Mouse (Mus musculus): Measurements from ENCODE around the gene Tppp3.
A peak's percentile ranks its signal among the peaks of the same experiment; 100 is the strongest.

Gene Tppp3

DNA sequence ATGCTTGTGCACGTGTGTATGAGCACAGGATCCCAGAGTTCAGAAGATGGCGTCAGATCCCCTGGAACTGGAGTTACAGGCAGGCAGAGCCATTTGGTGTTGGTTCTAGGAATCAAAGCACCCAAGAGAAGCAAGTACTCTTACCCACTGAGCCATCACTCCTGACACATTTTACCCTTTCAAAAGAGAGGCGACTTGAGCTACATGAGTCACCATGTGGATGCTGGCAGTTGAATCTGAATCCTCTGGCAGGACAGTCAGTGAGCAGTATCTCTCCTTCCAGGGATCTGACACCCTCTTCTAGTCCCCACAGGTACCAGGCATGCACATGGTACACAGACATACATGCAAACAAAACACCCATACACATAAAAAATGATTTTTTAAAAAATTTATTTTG lies 16.8 kb upstream of the Tppp3 start:
- DNase-seq (ENCODE audit: extremely low spot score, low spot score): no peak

DNA sequence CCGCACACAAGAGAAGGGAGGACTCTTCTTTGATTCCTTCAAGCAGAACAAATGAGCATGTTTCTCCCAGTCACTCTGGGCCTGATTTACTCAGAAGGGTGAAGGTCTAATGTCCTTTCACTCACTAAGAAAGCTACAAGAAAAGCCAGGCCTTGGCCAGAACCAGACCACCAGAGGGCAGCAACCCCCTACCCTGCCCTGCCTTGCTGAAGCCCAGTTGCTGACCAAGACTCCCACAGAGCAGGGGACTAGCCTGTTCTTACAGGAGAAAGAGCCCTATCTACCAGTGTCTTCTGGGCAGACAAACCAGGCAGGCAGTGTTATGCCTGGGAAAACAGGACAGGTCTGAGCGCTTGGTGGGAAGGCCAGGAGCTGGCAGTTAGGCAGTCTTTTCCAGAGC lies 13.1 kb upstream of the Tppp3 start:
- DNase-seq (ENCODE audit: extremely low spot score, low spot score): peak; percentile 78

- DNase-seq (ENCODE audit: extremely low spot score, low spot score): peak; percentile 40
These were observed 12.7 kb upstream of the Tppp3 start for GRCm38 (mm10) chr8:105484030-105484368.

DNA sequence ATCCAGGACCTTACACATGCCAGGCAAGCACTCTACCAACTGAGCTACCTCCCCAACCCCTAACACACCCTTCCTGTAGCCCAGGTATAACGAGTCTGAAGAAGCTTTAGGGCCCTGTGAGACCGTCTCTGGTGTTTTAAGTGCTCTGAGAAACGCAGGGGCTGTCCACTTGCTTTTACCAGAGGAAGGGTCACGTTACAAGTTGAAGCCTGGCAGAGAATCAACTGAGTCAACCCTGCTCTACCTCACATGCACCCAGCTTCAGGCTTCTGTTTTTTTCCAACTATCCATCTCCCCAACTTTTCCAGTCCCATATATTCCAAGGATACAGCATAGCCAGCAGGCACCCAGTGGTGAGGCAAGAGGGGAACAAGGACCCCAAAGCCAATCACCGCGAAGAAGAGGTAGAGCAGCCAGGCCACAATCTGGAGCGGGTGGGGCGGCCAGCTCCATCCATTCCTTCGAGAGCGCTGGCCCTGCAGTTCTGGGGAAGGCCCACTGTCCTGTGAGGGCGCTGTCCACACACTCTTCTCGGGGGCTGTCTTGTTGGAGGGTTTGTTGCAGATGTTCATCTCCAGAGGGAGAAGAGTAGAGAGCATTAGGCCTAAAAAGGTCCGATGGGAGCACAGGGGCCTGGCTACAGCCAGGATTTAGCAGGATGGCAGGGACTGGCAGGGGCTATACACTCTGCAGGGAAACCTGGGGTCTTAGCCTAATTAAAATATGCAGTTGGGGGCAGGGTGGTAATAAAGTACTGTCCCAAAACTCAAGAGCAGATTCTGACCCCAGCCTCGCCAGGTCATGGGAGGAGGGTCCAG lies 12.1 kb upstream of the Tppp3 start:
- peak; percentile 61 for DNase-seq (ENCODE audit: extremely low spot score, low spot score)

- no peak for DNase-seq (ENCODE audit: extremely low spot score, low spot score)
These were observed 10.8 kb upstream of the Tppp3 start for GRCm38 (mm10) chr8:105482123-105482522.

GRCm38 (mm10) chr8:105481453-105481852 lies 10.1 kb upstream of the Tppp3 start:
- DNase-seq (ENCODE audit: extremely low spot score, low spot score): peak; percentile 40

DNA sequence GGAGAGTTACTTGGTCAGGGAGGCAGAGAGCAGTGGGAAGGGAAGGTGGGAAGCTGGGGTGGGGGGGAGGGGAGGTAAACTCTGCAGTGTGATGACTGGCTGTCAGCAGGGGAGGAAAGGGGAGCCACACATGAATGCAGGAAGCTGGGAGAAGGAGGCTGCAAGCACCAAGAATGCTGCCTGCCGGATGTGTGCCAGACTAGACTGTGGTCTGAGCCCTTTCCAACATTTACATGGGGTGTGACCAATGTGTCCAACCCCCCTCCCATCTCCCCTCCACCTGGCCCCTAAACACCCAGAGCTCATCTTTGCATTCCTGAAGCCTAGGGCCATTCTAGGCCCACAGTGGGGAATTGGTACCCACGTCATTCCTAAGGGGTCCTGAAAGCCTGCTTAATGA lies 9.7 kb upstream of the Tppp3 start:
- no peak for DNase-seq (ENCODE audit: extremely low spot score, low spot score)

- no peak for DNase-seq (ENCODE audit: extremely low spot score, low spot score)
These were observed 6.5 kb upstream of the Tppp3 start for GRCm38 (mm10) chr8:105477792-105478191.

GRCm38 (mm10) chr8:105476628-105477413 lies 5.5 kb upstream of the Tppp3 start:
- peak; percentile 66 for DNase-seq (ENCODE audit: extremely low spot score, low spot score)

- DNase-seq (ENCODE audit: extremely low spot score, low spot score): no peak
These were observed 4.8 kb upstream of the Tppp3 start for GRCm38 (mm10) chr8:105476161-105476560.

DNA sequence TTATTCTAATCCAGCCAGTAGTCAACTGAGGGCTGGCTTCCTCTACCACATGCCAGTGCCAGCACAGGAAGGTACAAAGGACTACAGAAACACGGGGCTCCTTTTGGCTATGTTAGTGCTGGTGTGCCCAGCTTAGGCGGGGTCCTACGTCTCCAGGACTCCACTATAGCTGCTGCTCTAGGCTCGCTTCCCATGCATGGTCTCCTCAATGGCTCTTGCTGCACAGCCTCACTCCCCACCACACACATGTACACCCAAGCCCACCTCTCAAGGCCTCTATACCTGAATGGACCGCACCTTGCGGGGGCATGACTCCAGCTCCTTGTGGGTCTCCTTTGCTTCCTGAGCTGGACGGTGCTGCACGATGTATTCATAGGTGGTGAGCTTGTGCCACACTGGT lies 4.4 kb upstream of the Tppp3 start:
- DNase-seq (ENCODE audit: extremely low spot score, low spot score): no peak

DNA sequence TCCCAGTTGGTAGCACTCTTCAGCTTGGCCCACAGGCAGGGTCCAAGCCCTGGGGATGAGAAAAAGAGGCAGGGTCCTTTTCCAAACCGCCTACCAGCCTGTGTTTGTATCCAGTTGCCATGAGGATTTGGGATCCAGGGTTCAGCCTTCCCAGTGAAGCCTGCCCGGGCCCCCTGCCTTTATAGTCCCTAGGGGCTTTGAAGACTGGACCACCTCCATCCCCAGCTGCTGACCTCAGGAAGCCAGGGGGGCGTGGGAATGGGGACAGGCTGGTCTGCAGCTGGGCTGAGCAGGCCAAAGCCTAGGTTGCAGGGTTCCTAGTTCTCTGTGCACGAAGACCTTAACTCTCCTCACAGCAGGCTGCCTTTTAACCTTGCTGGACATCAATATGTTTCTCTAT lies 3.9 kb upstream of the Tppp3 start:
- no peak for DNase-seq (ENCODE audit: extremely low spot score, low spot score)

DNA sequence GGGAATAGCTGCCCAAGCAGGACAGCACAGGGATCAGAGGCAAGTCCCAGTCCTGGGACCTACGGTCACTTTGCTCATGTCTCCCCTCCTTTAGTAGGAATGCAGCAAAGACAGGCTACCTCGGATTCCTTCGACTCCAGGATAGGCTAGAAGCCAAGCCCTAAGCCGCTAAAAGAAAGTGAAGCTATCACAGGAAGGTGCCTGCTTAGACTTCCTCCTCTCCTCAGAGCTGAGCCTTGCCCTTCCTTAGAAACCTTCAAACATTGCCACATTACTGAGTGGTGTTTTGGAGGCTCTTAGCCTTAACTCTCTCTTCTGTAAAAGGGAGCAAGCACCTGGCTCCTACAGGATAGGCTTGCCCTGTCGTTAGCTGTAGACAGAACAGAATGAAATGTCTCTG lies 3.4 kb upstream of the Tppp3 start:
- DNase-seq (ENCODE audit: extremely low spot score, low spot score): no peak

DNA sequence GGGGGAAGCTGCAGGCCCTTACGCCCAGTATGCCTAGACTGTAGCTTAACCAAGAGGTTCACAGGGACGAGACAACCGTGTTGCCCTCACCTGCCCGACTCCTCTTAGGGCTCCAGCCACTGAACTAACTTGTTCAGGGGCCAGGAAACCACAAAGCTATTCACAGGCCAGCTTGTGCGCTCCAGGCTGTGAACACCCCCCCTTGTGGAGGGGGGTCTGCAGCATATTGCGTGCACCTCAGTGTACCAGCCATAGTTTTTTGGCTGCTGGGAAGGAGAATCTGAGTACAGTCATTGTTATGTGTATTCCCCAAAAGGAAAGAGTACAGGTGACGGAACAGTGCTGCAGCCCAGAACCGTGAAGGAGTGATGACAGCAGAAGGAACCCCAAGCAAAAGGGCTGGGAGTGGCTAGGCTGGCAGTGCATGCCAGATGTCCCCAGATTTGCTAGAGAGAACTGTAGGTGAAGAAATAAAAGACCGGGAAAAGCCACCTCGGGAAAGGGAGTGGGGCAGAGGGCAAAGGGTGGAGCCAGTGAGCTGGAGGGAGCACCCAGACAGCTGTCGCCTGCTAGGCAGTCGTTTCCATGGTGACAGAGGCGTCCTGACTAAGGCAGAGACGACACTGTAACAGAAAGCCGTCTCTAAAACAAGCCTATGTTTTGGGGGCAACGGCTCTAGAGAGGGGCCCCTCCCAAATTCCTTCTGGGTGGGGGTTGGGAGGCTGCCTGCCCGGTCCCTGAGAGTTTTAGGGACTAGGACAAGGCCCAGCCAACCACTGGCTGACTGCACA lies 2.7 kb upstream of the Tppp3 start:
- DNase-seq (ENCODE audit: extremely low spot score, low spot score): peak; percentile 58

DNA sequence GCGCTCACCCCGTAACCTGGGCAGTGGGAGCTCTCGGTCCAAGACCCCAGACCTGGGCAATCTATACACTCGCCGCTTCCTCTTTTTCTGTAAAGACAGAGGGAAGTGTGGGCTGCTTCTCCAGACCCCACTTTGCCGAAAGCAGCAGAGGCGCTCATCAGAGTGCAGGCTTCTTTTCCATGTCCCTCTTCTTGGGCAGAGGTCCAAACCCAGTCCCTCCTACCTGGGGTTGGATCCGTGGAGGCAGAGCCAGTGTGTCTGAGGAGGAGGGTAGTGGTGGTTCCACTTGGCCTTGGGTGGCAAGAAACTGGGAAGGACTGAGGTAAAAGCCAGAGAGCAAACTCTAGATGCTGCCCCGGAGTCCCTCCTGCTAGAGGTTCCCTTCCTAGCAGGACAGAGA lies 1.7 kb upstream of the Tppp3 start:
- DNase-seq (ENCODE audit: extremely low spot score, low spot score): no peak

GRCm38 (mm10) chr8:105472414-105472932 lies 1.1 kb upstream of the Tppp3 start:
- peak; percentile 45 for DNase-seq (ENCODE audit: extremely low spot score, low spot score)

GRCm38 (mm10) chr8:105470681-105471313 lies 529 bp downstream of the Tppp3 start:
- no peak for DNase-seq (ENCODE audit: extremely low spot score, low spot score)

- no peak for DNase-seq (ENCODE audit: extremely low spot score, low spot score)
These were observed 1.1 kb downstream of the Tppp3 start for GRCm38 (mm10) chr8:105470262-105470661.

- no peak for DNase-seq (ENCODE audit: extremely low spot score, low spot score)
These were observed 1.5 kb downstream of the Tppp3 start for GRCm38 (mm10) chr8:105469816-105470215.

- DNase-seq (ENCODE audit: extremely low spot score, low spot score): peak; percentile 59
These were observed 2.2 kb downstream of the Tppp3 start for GRCm38 (mm10) chr8:105469041-105469695.
